Mouse (Mus musculus) heart, embryonic 15.5 days (tissue): ENCODE measurements around the gene Mdm4. TPM values are rescaled to one million over a fixed set of nuclear protein-coding genes. Genes with fewer than 3 reads are reported as not detected.

Source experiments
- ATAC-seq: fragments of 200-750 bp; cut with Nextera tagmentation; replicated peaks from 2 replicates; pipeline ENCODE4 v1.8.0; 2017; ENCODE audit warnings: low read depth, moderate TSS enrichment; ENCODE audit not compliant: insufficient number of reproducible peaks, insufficient read depth, low FRiP score
- H3K27ac ChIP-seq: fragments of 300-500 bp; sonication (generic); 2 replicates; pipeline ENCODE4 v1.5.1; 2015; ENCODE audit warnings: mild to moderate bottlenecking, inconsistent platforms
- H3K27me3 ChIP-seq: fragments of 300-500 bp; sonication (generic); 2 replicates; pipeline ENCODE4 v1.6.1; 2015; ENCODE audit warnings: inconsistent platforms
- H3K36me3 ChIP-seq: fragments of 300-500 bp; sonication (generic); 2 replicates; pipeline ENCODE4 v1.6.1; 2015; ENCODE audit warnings: mild to moderate bottlenecking, inconsistent platforms
- H3K4me1 ChIP-seq: fragments of 300-500 bp; sonication (generic); replicated peaks from 2 replicates; pipeline ENCODE4 v1.6.1; 2015; ENCODE audit warnings: inconsistent platforms
- H3K4me2 ChIP-seq: fragments of 300-500 bp; sonication (generic); 2 replicates; pipeline ENCODE4 v1.6.1; 2015; ENCODE audit warnings: inconsistent platforms, mild to moderate bottlenecking, moderate library complexity
- H3K4me3 ChIP-seq: fragments of 300-500 bp; sonication (generic); 2 replicates; pipeline ENCODE4 v1.5.1; 2015; ENCODE audit warnings: mild to moderate bottlenecking, inconsistent platforms
- H3K9ac ChIP-seq: fragments of 300-500 bp; sonication (generic); 2 replicates; pipeline ENCODE4 v1.6.1; 2015; ENCODE audit warnings: mild to moderate bottlenecking, inconsistent platforms
- H3K9me3 ChIP-seq: fragments of 300-500 bp; sonication (generic); replicated peaks from 2 replicates; pipeline ENCODE4 v1.6.1; 2016; ENCODE audit warnings: inconsistent platforms
- WGBS: fragments of 180-500 bp; shearing (Covaris S2); methylation state at CpG from one replicate; pipeline ENCODE4 v1.1.7; 2015; ENCODE audit warnings: mixed read lengths; 5-methylcytosine and 5-hydroxymethylcytosine counted together
- microRNA-seq: library from miRNA; unstranded; fragments of <30 nt; microRNA quantifications from one replicate; pipeline ENCODE4, GENCODE M21; 2016
- polyA plus RNA-seq: library from polyadenylated mRNA; unstranded; fragments of >200 nt; fragmentation: Nextera tagmentation; extraction: Ambion mirVana; gene quantifications from 2 replicates; pipeline ENCODE4 v1.2.1, GENCODE M21; 2015

Gene Mdm4
- polyA plus RNA-seq, 1 experiment from 2014 or later, result 22.2 TPM

DNA sequence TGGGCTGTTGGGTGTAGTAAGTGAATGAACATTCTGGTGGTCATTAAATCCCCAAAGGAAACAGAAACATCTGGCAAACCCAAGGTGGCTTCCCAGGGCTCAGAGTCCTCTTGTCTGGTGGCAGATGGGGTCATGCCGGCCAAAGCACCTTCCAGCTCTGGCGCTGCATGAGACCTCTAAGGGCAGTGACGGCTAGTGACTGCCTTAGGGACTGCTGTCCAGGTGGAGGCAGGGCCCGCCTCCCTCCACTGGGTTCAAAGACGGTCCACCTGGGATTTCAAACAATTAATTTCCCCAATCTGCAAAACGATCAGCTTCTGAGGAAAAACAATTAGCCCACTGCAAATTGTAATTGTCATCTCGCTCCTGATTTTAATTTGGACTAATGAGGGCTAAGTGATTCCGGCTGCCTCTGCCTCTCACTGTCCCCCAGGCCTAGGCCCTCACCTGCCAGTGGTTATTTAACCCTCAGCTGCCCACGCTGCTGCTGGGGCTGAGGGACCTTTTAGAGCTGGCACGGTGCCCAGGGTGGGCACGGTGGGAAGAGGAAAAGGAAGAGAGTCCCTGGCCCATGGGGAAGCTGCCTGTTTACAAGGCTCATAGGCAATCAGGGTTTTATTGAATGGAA, 119.8 kb downstream of the Mdm4 start:
- Histone ChIP-seq H3K9ac (no peak overlapping the region), H3K4me3 (no peak overlapping the region), H3K4me2 (no peak overlapping the region), H3K36me3 (no peaks in the 10 kb centered on the region), H3K4me1 (no peaks in the 10 kb centered on the region), H3K27me3 (no peaks in the 10 kb centered on the region), H3K27ac (no peak overlapping the region), H3K9me3 (no peaks in the 10 kb centered on the region)
- 71% methylated on average over 11 of the region's 11 CpGs for WGBS
- no peak for ATAC-seq

DNA sequence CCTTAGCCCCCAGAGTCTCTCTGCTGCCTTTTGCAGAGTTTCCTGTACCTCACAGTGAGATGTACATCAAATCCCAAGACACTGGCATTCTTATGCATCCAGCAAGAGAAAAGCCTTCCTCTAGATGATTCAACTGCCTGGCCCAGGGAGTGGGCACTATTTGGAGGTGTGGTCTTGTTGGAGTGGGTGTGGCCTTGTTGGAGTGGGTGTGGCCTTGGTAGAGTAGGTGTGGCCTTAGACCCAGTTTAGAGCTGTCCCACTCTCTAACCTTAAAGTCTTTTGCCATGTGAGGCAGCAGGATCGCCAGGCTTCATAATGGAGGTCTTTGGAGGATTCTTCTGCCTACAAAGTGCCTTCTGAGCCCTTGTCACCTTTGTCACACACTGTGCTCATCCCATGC, 120.4 kb downstream of the Mdm4 start:
- 90% methylated on average over 1 of the region's 1 CpGs for WGBS

More for the DNA sequence above, 120.4 kb downstream of the Mdm4 start:
- H3K27ac ChIP-seq, result no peak overlapping the region
- H3K36me3 ChIP-seq, result no peaks in the 10 kb centered on the region
- no peak overlapping the region for H3K4me2 ChIP-seq
- H3K9ac ChIP-seq, result no peak overlapping the region
- no peak overlapping the region for H3K4me3 ChIP-seq
- H3K27me3 ChIP-seq, result no peaks in the 10 kb centered on the region
- no peaks in the 10 kb centered on the region for H3K9me3 ChIP-seq
- ATAC-seq, result no peak
- H3K4me1 ChIP-seq, result no peaks in the 10 kb centered on the region

Small RNA genes lying within 50 kb of the gene (microRNA-seq; reads per million reads assigned to microRNA genes)
- gene Gm44300, result not detected

Other genes starting within 250 kb of the Mdm4 start
- gene Lrrn2, start 150.3 kb downstream of the Mdm4 start, polyA plus RNA-seq, result 9.6 and 11.7 TPM in 2 replicates
- gene Pik3c2b, start 15.1 kb upstream of the Mdm4 start, polyA plus RNA-seq, result 8.0 and 9.7 TPM in 2 replicates
- gene Ppp1r15b, start 100.6 kb upstream of the Mdm4 start, polyA plus RNA-seq, result 20.2 and 24.3 TPM in 2 replicates
- gene Plekha6, start 133.6 kb upstream of the Mdm4 start, polyA plus RNA-seq, result 12.2 and 13.8 TPM in 2 replicates